Mouse (Mus musculus): ENCODE measurements at regions not wholly inside any gene's neighbourhood (a gene's known extent, or its start where the extent isn't known, plus 50 kb on each side); places are given as distances from the start of the nearest gene placed in this dataset.

GRCm38 (mm10) chr13:60267557-60267956, 90.4 kb upstream of the Gas1 start:
- H3K4me2 ChIP-seq (ENCODE audit: low read length) = peak overlapping the region; percentile 32
- peak; percentile 64; the same call in 1 of the 2 replicates for ATAC-seq
- H3K4me1 ChIP-seq (ENCODE audit: control insufficient read depth, insufficient read depth, low read depth, low read length) = peaks cover 7% of the 10 kb centered on the region
- WGBS = 29% methylated on average over 12 of the region's 12 CpGs
- H3K27ac ChIP-seq (ENCODE audit: low read depth, low read length) = no peak overlapping the region
- H3K4me3 ChIP-seq (ENCODE audit: low read length) = no peak overlapping the region
- H3K36me3 ChIP-seq (ENCODE audit: control insufficient read depth, insufficient read depth, low read length) = no peaks in the 10 kb centered on the region
- no peaks in the 10 kb centered on the region for H3K9me3 ChIP-seq (ENCODE audit: control insufficient read depth, low read length)
- no peak overlapping the region for H3K9ac ChIP-seq (ENCODE audit: low read depth, low read length)
- no peaks in the 10 kb centered on the region for H3K27me3 ChIP-seq (replicated peaks; ENCODE audit: control insufficient read depth, insufficient read depth, low read length)

DNA sequence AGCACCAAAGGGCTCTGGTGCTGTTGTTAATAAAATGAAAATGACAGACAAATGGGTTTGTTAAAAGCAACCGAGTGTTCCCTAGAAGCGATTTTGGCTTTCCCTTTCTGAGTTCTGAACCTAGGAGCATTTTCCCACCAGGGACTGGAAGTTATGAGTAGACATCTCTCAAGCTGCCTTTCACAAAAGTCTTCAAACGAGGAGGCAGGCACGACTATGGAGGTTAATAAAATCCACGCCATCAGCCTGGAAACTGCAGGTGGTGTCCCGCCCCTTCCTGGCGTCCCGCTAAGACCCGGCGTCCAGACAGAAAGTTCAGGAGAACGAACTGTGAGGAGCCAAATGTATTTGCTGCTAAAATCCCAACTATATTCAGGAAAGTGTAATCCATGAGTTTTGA, 91.1 kb upstream of the Gas1 start:
- Histone ChIP-seq H3K4me3 (ENCODE audit: low read length) (no peak overlapping the region), H3K9ac (ENCODE audit: low read depth, low read length) (no peak overlapping the region), H3K4me1 (ENCODE audit: control insufficient read depth, insufficient read depth, low read depth, low read length) (peaks cover 7% of the 10 kb centered on the region), H3K9me3 (ENCODE audit: control insufficient read depth, low read length) (no peaks in the 10 kb centered on the region), H3K27me3 (replicated peaks; ENCODE audit: control insufficient read depth, insufficient read depth, low read length) (no peaks in the 10 kb centered on the region), H3K4me2 (ENCODE audit: low read length) (no peak overlapping the region), H3K36me3 (ENCODE audit: control insufficient read depth, insufficient read depth, low read length) (no peaks in the 10 kb centered on the region), H3K27ac (ENCODE audit: low read depth, low read length) (no peak overlapping the region)
- WGBS = 80% methylated on average over 11 of the region's 11 CpGs
- ATAC-seq = no peak

GRCm38 (mm10) chr13:60269406-60269841, 92.3 kb upstream of the Gas1 start:
- no peak overlapping the region for H3K4me3 ChIP-seq (ENCODE audit: low read length)
- 61% methylated on average over 9 of the region's 9 CpGs for WGBS
- no peak overlapping the region for H3K9ac ChIP-seq (ENCODE audit: low read depth, low read length)
- H3K4me2 ChIP-seq (ENCODE audit: low read length) = no peak overlapping the region
- H3K27me3 ChIP-seq (replicated peaks; ENCODE audit: control insufficient read depth, insufficient read depth, low read length) = no peaks in the 10 kb centered on the region
- peaks cover 3% of the 10 kb centered on the region for H3K9me3 ChIP-seq (ENCODE audit: control insufficient read depth, low read length)
- no peak for ATAC-seq
- peaks cover 7% of the 10 kb centered on the region for H3K4me1 ChIP-seq (ENCODE audit: control insufficient read depth, insufficient read depth, low read depth, low read length)
- H3K27ac ChIP-seq (ENCODE audit: low read depth, low read length) = no peak overlapping the region
- no peaks in the 10 kb centered on the region for H3K36me3 ChIP-seq (ENCODE audit: control insufficient read depth, insufficient read depth, low read length)

DNA sequence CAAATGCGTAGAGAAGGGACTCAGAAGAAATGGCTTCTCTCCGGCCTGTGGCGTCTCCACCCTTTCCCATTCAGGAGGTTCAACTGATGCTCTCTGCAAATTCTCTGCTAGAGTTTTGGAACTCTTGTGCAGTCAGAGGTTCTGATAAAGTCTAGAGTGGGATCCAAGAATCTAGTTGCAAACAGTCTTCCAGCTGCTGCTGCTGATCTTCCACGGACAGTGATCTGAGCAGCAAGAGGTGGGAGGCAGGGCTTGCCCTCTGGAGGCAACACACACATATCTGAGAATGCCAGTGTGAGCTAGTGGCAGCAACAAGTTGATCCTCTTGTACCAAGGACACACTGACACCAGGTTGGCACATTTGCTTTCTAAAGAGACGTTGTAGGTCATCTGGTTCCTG, 93.4 kb upstream of the Gas1 start:
- ATAC-seq = no peak
- Histone ChIP-seq H3K4me2 (ENCODE audit: low read length) (no peak overlapping the region), H3K4me1 (ENCODE audit: control insufficient read depth, insufficient read depth, low read depth, low read length) (peaks cover 7% of the 10 kb centered on the region), H3K27me3 (replicated peaks; ENCODE audit: control insufficient read depth, insufficient read depth, low read length) (no peaks in the 10 kb centered on the region), H3K27ac (ENCODE audit: low read depth, low read length) (no peak overlapping the region), H3K36me3 (ENCODE audit: control insufficient read depth, insufficient read depth, low read length) (no peaks in the 10 kb centered on the region), H3K9ac (ENCODE audit: low read depth, low read length) (no peak overlapping the region), H3K4me3 (ENCODE audit: low read length) (no peak overlapping the region), H3K9me3 (ENCODE audit: control insufficient read depth, low read length) (peaks cover 3% of the 10 kb centered on the region)
- 91% methylated on average over 5 of the region's 5 CpGs for WGBS

DNA sequence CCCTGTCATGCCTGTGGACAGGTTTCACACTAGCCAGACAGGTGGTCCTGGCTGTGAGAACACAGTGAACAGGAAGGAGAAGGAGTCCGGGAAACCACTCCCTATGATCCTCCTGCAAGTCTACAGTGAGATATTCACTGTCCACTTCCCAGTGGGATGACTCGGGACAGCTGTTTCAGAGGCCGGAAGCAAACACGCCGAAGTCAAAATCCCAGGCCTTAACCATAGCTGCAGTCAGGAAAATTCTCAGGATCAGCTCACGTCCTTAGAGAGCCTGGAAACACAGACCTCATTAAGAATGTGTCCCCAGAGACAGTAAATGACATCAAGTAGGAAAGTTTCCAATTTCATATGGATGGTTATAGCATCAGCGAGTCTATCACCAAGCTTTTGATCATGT, 96.2 kb upstream of the Gas1 start:
- Histone ChIP-seq H3K9me3 (ENCODE audit: control insufficient read depth, low read length) (peaks cover 3% of the 10 kb centered on the region), H3K27me3 (replicated peaks; ENCODE audit: control insufficient read depth, insufficient read depth, low read length) (no peaks in the 10 kb centered on the region), H3K27ac (ENCODE audit: low read depth, low read length) (no peak overlapping the region), H3K36me3 (ENCODE audit: control insufficient read depth, insufficient read depth, low read length) (no peaks in the 10 kb centered on the region), H3K9ac (ENCODE audit: low read depth, low read length) (no peak overlapping the region), H3K4me2 (ENCODE audit: low read length) (no peak overlapping the region), H3K4me3 (ENCODE audit: low read length) (no peak overlapping the region), H3K4me1 (ENCODE audit: control insufficient read depth, insufficient read depth, low read depth, low read length) (no peaks in the 10 kb centered on the region)
- no peak for ATAC-seq
- WGBS = 80% methylated on average over 7 of the region's 7 CpGs

- no peak overlapping the region for H3K4me3 ChIP-seq (ENCODE audit: low read length)
- ATAC-seq = no peak
- H3K27me3 ChIP-seq (replicated peaks; ENCODE audit: control insufficient read depth, insufficient read depth, low read length) = no peaks in the 10 kb centered on the region
- H3K27ac ChIP-seq (ENCODE audit: low read depth, low read length) = no peak overlapping the region
- no peak overlapping the region for H3K4me2 ChIP-seq (ENCODE audit: low read length)
- no peaks in the 10 kb centered on the region for H3K9me3 ChIP-seq (ENCODE audit: control insufficient read depth, low read length)
- no peaks in the 10 kb centered on the region for H3K4me1 ChIP-seq (ENCODE audit: control insufficient read depth, insufficient read depth, low read depth, low read length)
- no peaks in the 10 kb centered on the region for H3K36me3 ChIP-seq (ENCODE audit: control insufficient read depth, insufficient read depth, low read length)
- WGBS = 56% methylated on average over 7 of the region's 7 CpGs
- no peak overlapping the region; the same call in 1 of the 2 replicates for H3K9ac ChIP-seq (ENCODE audit: low read depth, low read length)
Observed at GRCm38 (mm10) chr13:60282543-60283251, 105.5 kb upstream of the Gas1 start.

GRCm38 (mm10) chr13:60286525-60287224, 109.5 kb upstream of the Gas1 start:
- 79% methylated on average over 11 of the region's 11 CpGs for WGBS
- H3K9ac ChIP-seq (ENCODE audit: low read depth, low read length) = no peak overlapping the region
- no peak for ATAC-seq

GRCm38 (mm10) chr13:60289650-60290049, 112.5 kb upstream of the Gas1 start:
- peak; percentile 54; the same call in 1 of the 2 replicates for ATAC-seq
- 31% methylated on average over 3 of the region's 3 CpGs for WGBS
- H3K9me3 ChIP-seq (ENCODE audit: control insufficient read depth, low read length) = no peaks in the 10 kb centered on the region

More at GRCm38 (mm10) chr13:60286525-60287224, 109.5 kb upstream of the Gas1 start:
- no peak overlapping the region for H3K4me3 ChIP-seq (ENCODE audit: low read length)
- H3K27me3 ChIP-seq (replicated peaks; ENCODE audit: control insufficient read depth, insufficient read depth, low read length) = no peaks in the 10 kb centered on the region
- H3K4me2 ChIP-seq (ENCODE audit: low read length) = no peak overlapping the region
- H3K36me3 ChIP-seq (ENCODE audit: control insufficient read depth, insufficient read depth, low read length) = no peaks in the 10 kb centered on the region
- no peaks in the 10 kb centered on the region for H3K4me1 ChIP-seq (ENCODE audit: control insufficient read depth, insufficient read depth, low read depth, low read length)
- no peak overlapping the region for H3K27ac ChIP-seq (ENCODE audit: low read depth, low read length)
- H3K9me3 ChIP-seq (ENCODE audit: control insufficient read depth, low read length) = no peaks in the 10 kb centered on the region

GRCm38 (mm10) chr13:60290820-60291219, 113.7 kb upstream of the Gas1 start:
- no peaks in the 10 kb centered on the region for H3K36me3 ChIP-seq (ENCODE audit: control insufficient read depth, insufficient read depth, low read length)
- ATAC-seq = no peak
- no peak overlapping the region for H3K4me2 ChIP-seq (ENCODE audit: low read length)
- H3K27ac ChIP-seq (ENCODE audit: low read depth, low read length) = no peak overlapping the region
- H3K4me3 ChIP-seq (ENCODE audit: low read length) = no peak overlapping the region
- H3K9ac ChIP-seq (ENCODE audit: low read depth, low read length) = no peak overlapping the region
- H3K4me1 ChIP-seq (ENCODE audit: control insufficient read depth, insufficient read depth, low read depth, low read length) = no peaks in the 10 kb centered on the region
- WGBS = 77% methylated on average over 4 of the region's 4 CpGs
- H3K27me3 ChIP-seq (replicated peaks; ENCODE audit: control insufficient read depth, insufficient read depth, low read length) = no peaks in the 10 kb centered on the region
- H3K9me3 ChIP-seq (ENCODE audit: control insufficient read depth, low read length) = no peaks in the 10 kb centered on the region

More at GRCm38 (mm10) chr13:60289650-60290049, 112.5 kb upstream of the Gas1 start:
- no peak overlapping the region for H3K4me2 ChIP-seq (ENCODE audit: low read length)
- no peak overlapping the region for H3K9ac ChIP-seq (ENCODE audit: low read depth, low read length)
- no peak overlapping the region for H3K4me3 ChIP-seq (ENCODE audit: low read length)
- no peak overlapping the region for H3K27ac ChIP-seq (ENCODE audit: low read depth, low read length)
- no peaks in the 10 kb centered on the region for H3K4me1 ChIP-seq (ENCODE audit: control insufficient read depth, insufficient read depth, low read depth, low read length)
- H3K27me3 ChIP-seq (replicated peaks; ENCODE audit: control insufficient read depth, insufficient read depth, low read length) = no peaks in the 10 kb centered on the region
- H3K36me3 ChIP-seq (ENCODE audit: control insufficient read depth, insufficient read depth, low read length) = no peaks in the 10 kb centered on the region
